Mouse (Mus musculus): ENCODE results near the gene Mdm2.

DNA sequence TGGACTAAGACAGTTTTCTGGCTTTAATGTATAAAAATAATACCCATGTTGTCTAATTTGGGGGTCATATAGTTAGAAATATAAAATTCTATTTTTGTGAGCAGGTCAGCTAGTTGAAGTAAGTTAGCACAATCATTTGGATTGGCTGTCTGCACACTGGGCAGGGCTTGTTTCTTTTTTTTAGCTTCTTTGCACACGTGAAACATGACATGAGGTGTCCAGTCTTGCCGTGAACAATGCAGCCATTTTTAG, 20.5 kb downstream of the Mdm2 start:
- TF ChIP-seq CTCF (IDR thresholded peaks at IDR 0.05; ENCODE audit: low read depth) (no peak), EP300 (optimal IDR thresholded peaks at IDR 0.05) (no peak)

All from stomach, postnatal 0 days (tissue).